Mouse (Mus musculus) MEL (cell line): ENCODE measurements around the gene Tmbim7. TPM values are rescaled to one million over a fixed set of nuclear protein-coding genes. Genes with fewer than 3 reads are reported as not detected.
A peak's percentile ranks its signal among the peaks of the same experiment; 100 is the strongest.

Experiments
- DNase-seq: peaks from one replicate; pipeline ENCODE4 v3.0.0; 2011; ENCODE audit warnings: low read depth, low spot score
- H3K27ac ChIP-seq: 2 replicates; pipeline ENCODE4 v1.5.1; 2012; ENCODE audit warnings: low read depth, mild to moderate bottlenecking, control low read depth, low read length, moderate library complexity; ENCODE audit not compliant: control insufficient read depth
- H3K27me3 ChIP-seq, 2 experiments: fragments of 150-350 bp in 1 of 2; sonication (generic) in 1 of 2; 2 replicates each; pipeline ENCODE4 v1.6.1; 2012; ENCODE audit warnings: low read length in 2 of 2, mild to moderate bottlenecking in 2 of 2, improper control_type of control experiment in 1 of 2, moderate library complexity in 1 of 2; ENCODE audit not compliant: insufficient read depth in 2 of 2, control insufficient read depth in 1 of 2
- H3K36me3 ChIP-seq, 2 experiments: 2 replicates each; pipeline ENCODE4 v1.6.1; 2012 to 2014; ENCODE audit warnings: low read length in 2 of 2, improper control_type of control experiment in 1 of 2, inconsistent platforms in 1 of 2, mild to moderate bottlenecking in 1 of 2; ENCODE audit not compliant: insufficient read depth in 2 of 2, control insufficient read depth in 1 of 2
- H3K4me1 ChIP-seq, 2 experiments: fragments of 150-350 bp in 1 of 2; sonication (generic) in 1 of 2; 2 replicates each; pipeline ENCODE4 v1.6.1; 2012; ENCODE audit warnings: low read length in 2 of 2, improper control_type of control experiment in 1 of 2, mild to moderate bottlenecking in 1 of 2; ENCODE audit not compliant: insufficient read depth in 2 of 2, control insufficient read depth in 1 of 2
- H3K4me3 ChIP-seq, 2 experiments: fragments of 150-350 bp in 1 of 2; sonication (generic) in 1 of 2; 2 replicates each; pipeline ENCODE4 v1.5.1; 2012; ENCODE audit warnings: low read depth in 2 of 2, low read length in 2 of 2, mild to moderate bottlenecking in 2 of 2, moderate library complexity in 2 of 2, control low read depth in 1 of 2, improper control_type of control experiment in 1 of 2; ENCODE audit not compliant: control insufficient read depth in 1 of 2, insufficient read depth in 1 of 2
- H3K79me2 ChIP-seq: 2 replicates; pipeline ENCODE4 v1.6.1; 2012; ENCODE audit warnings: mild to moderate bottlenecking, low read length, moderate library complexity; ENCODE audit not compliant: control insufficient read depth, poor library complexity, insufficient read depth
- H3K9ac ChIP-seq: 2 replicates; pipeline ENCODE4 v1.6.1; 2012; ENCODE audit warnings: low read depth, mild to moderate bottlenecking, control low read depth, low read length, moderate library complexity; ENCODE audit not compliant: control insufficient read depth, poor library complexity, severe bottlenecking
- H3K9me3 ChIP-seq: fragments of 150-350 bp; sonication (generic); replicated peaks from 2 replicates; pipeline ENCODE4 v1.6.1; 2012; ENCODE audit warnings: mild to moderate bottlenecking, low read length, improper control_type of control experiment, moderate library complexity; ENCODE audit not compliant: insufficient read depth
- BHLHE40 ChIP-seq: IDR thresholded peaks from 2 replicates; pipeline ENCODE4 v1.6.1; 2012; ENCODE audit warnings: low read depth, mild to moderate bottlenecking, inconsistent platforms, low read length, improper control_type of control experiment, borderline replicate concordance
- CHD1 ChIP-seq: IDR thresholded peaks from 2 replicates; pipeline ENCODE4 v1.6.1; 2012; ENCODE audit warnings: low read depth, mild to moderate bottlenecking, inconsistent platforms, low read length, improper control_type of control experiment
- CTCF ChIP-seq, 3 experiments: IDR thresholded peaks in 2 of 3; conservative IDR thresholded peaks in 1 of 3; 2 replicates each; pipeline ENCODE4 v1.5.1; 2011 to 2012; ENCODE audit warnings: low read length in 3 of 3, low read depth in 2 of 3, mild to moderate bottlenecking in 2 of 3, improper control_type of control experiment in 1 of 3, inconsistent platforms in 1 of 3, mixed read lengths in 1 of 3, moderate library complexity in 1 of 3; ENCODE audit not compliant: control insufficient read depth in 1 of 3, insufficient read depth in 1 of 3, poor library complexity in 1 of 3, severe bottlenecking in 1 of 3
- E2F4 ChIP-seq: IDR thresholded peaks from 2 replicates; pipeline ENCODE4 v1.6.1; 2011; ENCODE audit warnings: low read depth, low read length, improper control_type of control experiment, borderline replicate concordance
- EP300 ChIP-seq, 2 experiments: IDR thresholded peaks; 2 replicates each; pipeline ENCODE4 v1.6.1; 2011; ENCODE audit warnings: improper control_type of control experiment in 2 of 2, low read length in 2 of 2, low read depth in 1 of 2, mild to moderate bottlenecking in 1 of 2
- ETS1 ChIP-seq: IDR thresholded peaks from 2 replicates; pipeline ENCODE4 v1.6.1; 2012; ENCODE audit warnings: low read depth, mild to moderate bottlenecking, inconsistent platforms, low read length, improper control_type of control experiment, moderate library complexity
- GATA1 ChIP-seq: IDR thresholded peaks from 2 replicates; pipeline ENCODE4 v1.6.1; 2011; ENCODE audit warnings: low read depth, low read length, improper control_type of control experiment
- HCFC1 ChIP-seq: IDR thresholded peaks from 2 replicates; pipeline ENCODE4 v1.6.1; 2012; ENCODE audit warnings: low read depth, mild to moderate bottlenecking, inconsistent platforms, low read length, improper control_type of control experiment, moderate library complexity
- KAT2A ChIP-seq: conservative IDR thresholded peaks from 2 replicates; pipeline ENCODE4 v1.6.1; 2012; ENCODE audit warnings: low read depth, low read length, improper control_type of control experiment, inconsistent platforms
- MAZ ChIP-seq: IDR thresholded peaks from 2 replicates; pipeline ENCODE4 v1.6.1; 2012; ENCODE audit warnings: low read depth, mild to moderate bottlenecking, inconsistent platforms, low read length, improper control_type of control experiment
- MXI1 ChIP-seq: IDR thresholded peaks from 2 replicates; pipeline ENCODE4 v1.6.1; 2011; ENCODE audit warnings: mild to moderate bottlenecking, low read depth, low read length, improper control_type of control experiment
- MYB ChIP-seq: IDR thresholded peaks from 2 replicates; pipeline ENCODE4 v1.6.1; 2011; ENCODE audit warnings: mild to moderate bottlenecking, low read depth, low read length, improper control_type of control experiment
- MYC ChIP-seq: IDR thresholded peaks from 2 replicates; pipeline ENCODE4 v1.6.1; 2011; ENCODE audit warnings: low read depth, mild to moderate bottlenecking, low read length, improper control_type of control experiment, moderate library complexity
- NRF1 ChIP-seq: IDR thresholded peaks from 2 replicates; pipeline ENCODE4 v1.6.1; 2014; ENCODE audit warnings: low read depth, mild to moderate bottlenecking, inconsistent platforms, low read length, improper control_type of control experiment, moderate library complexity; ENCODE audit not compliant: poor library complexity, insufficient read depth, severe bottlenecking
- POLR2A ChIP-seq, 2 experiments: IDR thresholded peaks; 2 replicates each; pipeline ENCODE4 v1.6.1; 2011 to 2012; ENCODE audit warnings: low read length in 2 of 2, mild to moderate bottlenecking in 2 of 2, control low read depth in 1 of 2, improper control_type of control experiment in 1 of 2, low read depth in 1 of 2, moderate library complexity in 1 of 2; ENCODE audit not compliant: control insufficient read depth in 1 of 2, insufficient read depth in 1 of 2, poor library complexity in 1 of 2
- POLR2AphosphoS2 ChIP-seq: IDR thresholded peaks from 2 replicates; pipeline ENCODE4 v1.6.1; 2011; ENCODE audit warnings: low read length, improper control_type of control experiment
- RAD21 ChIP-seq: IDR thresholded peaks from 2 replicates; pipeline ENCODE4 v1.6.1; 2011; ENCODE audit warnings: mild to moderate bottlenecking, low read depth, low read length, improper control_type of control experiment
- SIN3A ChIP-seq: IDR thresholded peaks from 2 replicates; pipeline ENCODE4 v1.6.1; 2012; ENCODE audit warnings: low read length, improper control_type of control experiment, inconsistent platforms
- SMC3 ChIP-seq: IDR thresholded peaks from 2 replicates; pipeline ENCODE4 v1.6.1; 2011; ENCODE audit warnings: low read depth, low read length, improper control_type of control experiment
- TBP ChIP-seq: IDR thresholded peaks from 2 replicates; pipeline ENCODE4 v1.8.0; 2011; ENCODE audit warnings: low read depth, low read length, improper control_type of control experiment
- TCF12 ChIP-seq: IDR thresholded peaks from 2 replicates; pipeline ENCODE4 v1.6.1; 2014; ENCODE audit warnings: low read depth, mild to moderate bottlenecking, inconsistent platforms, low read length, improper control_type of control experiment, moderate library complexity
- UBTF ChIP-seq: IDR thresholded peaks from 2 replicates; pipeline ENCODE4 v1.6.1; 2012; ENCODE audit warnings: low read depth, mild to moderate bottlenecking, inconsistent platforms, low read length, improper control_type of control experiment, moderate library complexity, borderline replicate concordance; ENCODE audit not compliant: insufficient read depth
- ZC3H11A ChIP-seq: IDR thresholded peaks from 2 replicates; pipeline ENCODE4 v1.6.1; 2012; ENCODE audit warnings: low read depth, mild to moderate bottlenecking, inconsistent platforms, low read length, improper control_type of control experiment
- ZKSCAN1 ChIP-seq: IDR thresholded peaks from 2 replicates; pipeline ENCODE4 v1.6.1; 2012; ENCODE audit warnings: low read depth, mild to moderate bottlenecking, inconsistent platforms, low read length, improper control_type of control experiment, moderate library complexity
- ZMIZ1 ChIP-seq: IDR thresholded peaks from 2 replicates; pipeline ENCODE4 v1.6.1; 2012; ENCODE audit warnings: low read depth, mild to moderate bottlenecking, inconsistent platforms, low read length, improper control_type of control experiment, moderate library complexity
- ZNF384 ChIP-seq: IDR thresholded peaks from 2 replicates; pipeline ENCODE4 v1.6.1; 2012; ENCODE audit warnings: low read depth, mild to moderate bottlenecking, inconsistent platforms, low read length, improper control_type of control experiment
- polyA plus RNA-seq, 2 experiments: library from polyadenylated mRNA; stranded (reverse) in 1 of 2; unstranded in 1 of 2; fragments of >175 nt in 1 of 2; fragments of >200 nt in 1 of 2; gene quantifications; 2 replicates each; pipeline versions ENCODE4 v1.2.1 to v1.2.4; 2012; ENCODE audit warnings: low replicate concordance in 2 of 2, low read depth in 1 of 2; ENCODE audit not compliant: insufficient read length in 2 of 2, insufficient read depth in 1 of 2, missing spikeins in 1 of 2
- total RNA-seq: library from RNA; depleted of rRNA; stranded (reverse); fragments of 300-350 nt; gene quantifications from 2 replicates; pipeline ENCODE4 v1.2.3, GENCODE M21; 2012; rRNA removed

Gene Tmbim7
- 0.16 TPM in 1 of 2 replicates, not detected in the other for total RNA-seq
- polyA plus RNA-seq, result under 1 TPM in 1 of 2 experiments, not detected in 1; 0.06 TPM

DNA sequence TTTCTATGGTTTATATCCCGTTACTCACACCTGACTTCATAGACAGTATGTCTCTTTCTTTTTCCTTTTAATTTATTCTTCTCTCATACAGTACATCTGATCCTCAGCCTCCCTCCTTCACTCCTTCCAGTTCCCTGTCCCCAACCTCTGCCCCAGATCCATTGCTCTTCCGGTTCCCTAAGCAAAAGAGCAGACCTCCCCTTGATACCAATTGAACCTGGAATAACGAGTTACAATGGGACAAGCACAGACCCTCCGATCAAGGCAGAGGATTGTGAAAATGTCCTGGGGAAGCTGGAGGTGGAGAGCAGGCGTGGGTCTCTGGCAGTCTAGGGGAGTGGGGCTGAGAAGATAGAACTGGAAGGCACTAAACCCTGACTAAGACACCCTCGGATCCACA lies at the start of gene Tmbim7:
Gene Tmbim7, plus strand, starts transcription at position 301 of the 400 bp plus-strand sequence.
- no peak for DNase-seq
- Histone ChIP-seq H3K27me3 (no peaks in the 10 kb centered on the region), H3K27ac (peak within 1 kb of the TSS; percentile 64), H3K9ac (peak within 1 kb of the TSS; percentile 9; the same call in 1 of the 2 replicates), H3K36me3 (peaks cover 0 to 23% of the 10 kb centered on the region in 2 experiments; a peak in 3 of 4 replicates), H3K4me1 (peaks cover 6 to 25% of the 10 kb centered on the region in 2 experiments), H3K79me2 (peaks cover 12% of the 10 kb centered on the region)
- no peak for TF ChIP-seq MAZ
- no peak for TF ChIP-seq CHD1
- no peak for TF ChIP-seq RAD21
- TF ChIP-seq ZKSCAN1, result no peak
- TF ChIP-seq UBTF, result no peak
- no peak for TF ChIP-seq KAT2A
- TF ChIP-seq NRF1, result no peak
- TF ChIP-seq ZC3H11A, result no peak
- no peak for TF ChIP-seq MYB
- TF ChIP-seq ETS1, result no peak
- no peak for TF ChIP-seq MXI1
- TF ChIP-seq, all 39 proteins: peak for 0
- Histone ChIP-seq H3K4me3 (peak within 1 kb of the TSS in 1 of 2 experiments; percentile 5; a peak in 1 of 4 replicates), H3K9me3 (no peaks in the 10 kb centered on the region)

DNA sequence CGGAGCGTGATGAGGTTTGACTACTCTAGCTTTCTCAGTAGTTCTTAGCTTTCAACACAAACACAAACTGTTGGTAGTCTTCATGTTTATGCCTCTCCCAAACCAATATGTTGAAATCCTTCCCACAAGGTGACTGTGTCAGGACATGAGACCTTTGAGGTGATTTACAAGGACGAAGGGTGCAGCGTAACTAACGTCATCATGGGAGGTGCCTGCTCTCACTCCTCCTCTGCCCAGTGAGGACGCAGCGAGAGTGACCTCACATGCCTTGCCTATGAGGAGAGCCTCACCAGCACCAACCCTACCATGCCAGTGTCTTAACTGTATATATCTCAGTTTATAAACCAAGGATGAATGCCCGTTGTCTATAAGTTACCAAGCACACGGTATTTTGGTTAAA lies 43.9 kb upstream of the Tmbim7 start:
- no peak overlapping the region for H3K4me3 ChIP-seq
- no peaks in the 10 kb centered on the region for H3K79me2 ChIP-seq
- H3K9ac ChIP-seq, result no peak overlapping the region
- TF ChIP-seq CTCF (IDR thresholded peaks at IDR 0.05 in 2 of 3, conservative IDR thresholded peaks at IDR 0.05 in 1 of 3; ENCODE audit: control insufficient read depth in 1 of 3, insufficient read depth in 1 of 3, low read depth in 2 of 3, low read length in 3 of 3, poor library complexity in 1 of 3, severe bottlenecking in 1 of 3) (no peak), ZC3H11A (no peak), HCFC1 (no peak), ETS1 (no peak), EP300 (IDR thresholded peaks at IDR 0.05; ENCODE audit: low read depth in 1 of 2, low read length in 2 of 2) (no peak), POLR2AphosphoS2 (no peak), UBTF (no peak), TCF12 (no peak), GATA1 (no peak), ZNF384 (no peak), SMC3 (no peak), SIN3A (no peak), BHLHE40 (no peak), MYC (no peak), POLR2A (IDR thresholded peaks at IDR 0.05; ENCODE audit: control insufficient read depth in 1 of 2, insufficient read depth in 1 of 2, low read depth in 1 of 2, low read length in 2 of 2, poor library complexity in 1 of 2) (no peak), ZMIZ1 (no peak), KAT2A (no peak), TBP (no peak), NRF1 (no peak), E2F4 (no peak)
- no peaks in the 10 kb centered on the region for H3K4me1 ChIP-seq
- H3K9me3 ChIP-seq, result no peaks in the 10 kb centered on the region
- peaks cover 0 to 1% of the 10 kb centered on the region in 2 experiments; a peak in 1 of 4 replicates for H3K36me3 ChIP-seq
- no peak overlapping the region for H3K27ac ChIP-seq
- DNase-seq, result no peak
- H3K27me3 ChIP-seq, result no peaks in the 10 kb centered on the region
